22 mouse cellular contexts compared by ENCODE assay signal in genomic region chr3:122972126-122972822, GRCm38 (mm10). TPM values are rescaled to one million over a fixed set of nuclear protein-coding genes. Genes with fewer than 3 reads are reported as not detected.
"Had no signal": no experiment of that assay in that cellular context is flagged by ENCODE, and none has a peak within 500 bp of the region (broad histone marks: within the 10 kb centered on the region; RNA-seq: fewer than 3 reads in every experiment).

No protein-coding gene starts in this region.

- ATAC-seq: liver, postnatal 0 days had no signal

- H3K27me3 ChIP-seq: limb, embryonic 12.5 days; liver, embryonic 13.5 days; lung, embryonic 15.5 days; midbrain, embryonic 12.5 days; stomach, embryonic 15.5 days had no signal

- H3K36me3 ChIP-seq: lung, embryonic 15.5 days had no signal

- H3K4me3 ChIP-seq: layer of hippocampus, adult 2 months; limb, embryonic 12.5 days; liver, embryonic 13.5 days; lung, embryonic 15.5 days; midbrain, embryonic 12.5 days; stomach, embryonic 15.5 days had no signal

- H3K4me1 ChIP-seq: lung, embryonic 15.5 days; stomach, embryonic 15.5 days had no signal

- DNase-seq: kidney, adult 18-20 months; kidney, postnatal 25 days; liver; liver, embryonic 13.5 days; liver, postnatal 0 days; lung, postnatal 14 days; right cerebral cortex, postnatal 4 days; spleen, adult 18-20 months; thymus, adult 2 months; thymus, postnatal 25 days had no signal

- H3K9ac ChIP-seq: limb, embryonic 12.5 days; liver, embryonic 13.5 days; liver, postnatal 0 days; lung, embryonic 15.5 days; midbrain, embryonic 12.5 days; stomach, embryonic 15.5 days had no signal

- H3K27ac ChIP-seq: limb, embryonic 12.5 days; liver, embryonic 13.5 days; lung, embryonic 15.5 days; midbrain, embryonic 12.5 days; stomach, embryonic 15.5 days had no signal

- H3K4me2 ChIP-seq: limb, embryonic 12.5 days; liver, embryonic 13.5 days; lung, embryonic 15.5 days; midbrain, embryonic 12.5 days; stomach, embryonic 15.5 days had no signal

- H3K9me3 ChIP-seq: limb, embryonic 12.5 days; liver, embryonic 13.5 days; lung, embryonic 15.5 days; midbrain, embryonic 12.5 days; stomach, embryonic 15.5 days had no signal

RNA-seq across cellular contexts. Expression of gene Gm10959, which starts 53.1 kb away (rescaled TPM):
- total RNA-seq: layer of hippocampus, adult 2 months; layer of hippocampus, postnatal 10 days; left cerebral cortex, postnatal 36 days; midbrain, postnatal 0 days had no signal
- polyA plus RNA-seq: kidney, embryonic 16.5 days; limb, embryonic 12.5 days; liver, embryonic 13.5 days; liver, postnatal 0 days; lung, embryonic 15.5 days; midbrain, embryonic 12.5 days; midbrain, postnatal 0 days; neural tube, embryonic 14.5 days; stomach, embryonic 15.5 days; testis, adult 2 months; thymus, adult 2 months; urinary bladder, adult 2 months had no signal
